Mouse (Mus musculus): ENCODE results near the gene Magea2. TPM values are rescaled to one million over a fixed set of nuclear protein-coding genes. Genes with fewer than 3 reads are reported as not detected.

The Magea2 gene
- polyA plus RNA-seq (2012; rRNA removed), result not detected in 2 replicates

GRCm38 (mm10) chrX:155093566-155093965 is at the start of gene Magea2:
Gene Magea2, minus strand, starts transcription at chrX:155093666.

GRCm38 (mm10) chrX:155128312-155128711 is 34.8 kb upstream of the Magea2 start, which contains the start of gene Cldn34b2:
Gene Cldn34b2, minus strand, starts transcription at chrX:155128412.

GRCm38 (mm10) chrX:155089693-155090092 is 3.8 kb downstream of the Magea2 start, which contains the start of gene Magea1:
Gene Magea1, minus strand, starts transcription at chrX:155089793.

GRCm38 (mm10) chrX:155063045-155063444 is 30.4 kb downstream of the Magea2 start, which contains the start of gene Magea5:
Gene Magea5, minus strand, starts transcription at chrX:155063145.

GRCm38 (mm10) chrX:154995750-154996149 is 97.7 kb downstream of the Magea2 start, which contains the start of gene Magea8:
Gene Magea8, minus strand, starts transcription at chrX:154995850.

Other genes starting within 250 kb of the Magea2 start
- gene Cldn34b1, start 203.4 kb downstream of the Magea2 start, polyA plus RNA-seq (2012; rRNA removed), result not detected in 2 replicates
- gene Magea6, start 157.7 kb downstream of the Magea2 start, polyA plus RNA-seq (2012; rRNA removed), result not detected in 2 replicates
- gene Magea3, start 144.2 kb downstream of the Magea2 start, polyA plus RNA-seq (2012; rRNA removed), result not detected in 2 replicates
- not detected in 2 replicates for gene Magea8, start 97.8 kb downstream of the Magea2 start, polyA plus RNA-seq (2012; rRNA removed)
- gene Magea5, start 30.5 kb downstream of the Magea2 start, polyA plus RNA-seq (2012; rRNA removed), result not detected in 2 replicates
- not detected in 2 replicates for gene Magea1, start 3.9 kb downstream of the Magea2 start, polyA plus RNA-seq (2012; rRNA removed)
- not detected in 2 replicates for gene Cldn34b2, start 34.7 kb upstream of the Magea2 start, polyA plus RNA-seq (2012; rRNA removed)
- gene Sat1, start 122.8 kb upstream of the Magea2 start, polyA plus RNA-seq (2012; rRNA removed), result 15.5 and 16.1 TPM in 2 replicates
- 7.8 and 8.4 TPM in 2 replicates for gene Acot9, start 168.8 kb upstream of the Magea2 start, polyA plus RNA-seq (2012; rRNA removed)
- 106 and 118 TPM in 2 replicates for gene Prdx4, start 247.1 kb upstream of the Magea2 start, polyA plus RNA-seq (2012; rRNA removed)